7 mouse cellular contexts compared by ENCODE assay signal in the genomic region with DNA sequence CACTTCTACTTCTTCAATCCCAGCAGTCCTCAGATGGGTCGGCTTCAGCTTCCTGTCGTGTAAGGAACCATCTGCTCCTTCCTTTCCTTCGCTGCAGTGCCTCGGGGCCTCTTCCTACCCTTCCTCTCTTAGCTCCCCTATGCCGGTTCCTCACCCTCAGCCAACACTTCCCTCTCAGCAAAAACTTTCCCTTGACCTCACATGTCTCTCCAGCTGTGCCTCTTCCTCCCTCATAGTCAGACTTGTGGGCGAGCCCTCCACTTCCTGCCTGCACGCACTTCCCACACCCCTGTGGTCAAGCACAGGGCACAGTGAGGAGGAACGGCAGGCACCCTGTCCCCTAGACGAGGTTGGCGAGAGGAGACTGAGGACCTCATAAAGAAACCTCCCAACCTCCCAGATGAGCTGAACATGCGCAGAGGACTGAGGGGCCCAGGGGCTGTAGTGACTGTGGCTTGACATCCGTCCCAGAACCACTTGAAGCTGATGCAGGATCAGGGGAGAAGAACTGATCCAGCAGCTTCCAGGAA. TPM values are rescaled to one million over a fixed set of nuclear protein-coding genes. Genes with fewer than 3 reads are reported as not detected.
DNase-seq lines count a peak whose midpoint lies in the region; ATAC-seq lines count a peak whose summit lies in the region.

No protein-coding gene starts in this region.

- H3K9ac ChIP-seq in lung, embryonic 16.5 days (ENCODE audit: low read length) = no peak overlapping the region

- peak overlapping the region; percentile 82 for H3K27ac ChIP-seq in lung, embryonic 16.5 days (ENCODE audit: low read length)

- H3K27me3 ChIP-seq in lung, embryonic 16.5 days (ENCODE audit: control insufficient read depth, insufficient read depth, low read depth, low read length) = no peaks in the 10 kb centered on the region

- 33% methylated on average over 12 of the region's 12 CpGs for WGBS in lung, embryonic 16.5 days

- peak; percentile 26 to 37 for DNase-seq in spleen, adult 18-20 months
- DNase-seq in spleen, adult 12 weeks (ENCODE audit: low spot score) = no peak
- DNase-seq in heart, postnatal 25 days (ENCODE audit: low spot score) = peak; percentile 50
- peak; percentile 20 for DNase-seq in thymus, postnatal 14 days
- DNase-seq in cerebellum, adult 11-12 months = no peak
- no peak for DNase-seq in gastrocnemius, postnatal 14 days

- H3K4me1 ChIP-seq in lung, embryonic 16.5 days (replicated peaks; ENCODE audit: control insufficient read depth, insufficient read depth, low read length) = peaks cover 18% of the 10 kb centered on the region

- no peaks in the 10 kb centered on the region for H3K36me3 ChIP-seq in lung, embryonic 16.5 days (ENCODE audit: control insufficient read depth, insufficient read depth, low read length)

- intact Hi-C loops in heart, postnatal 25 days (cut with DNase I) = no loop called here
- intact Hi-C loops in gastrocnemius, postnatal 14 days (cut with DNase I; ENCODE audit: low total_unique reads) = no loop called here

- peak; percentile 83 for ATAC-seq in lung, embryonic 16.5 days (ENCODE audit: low read depth)

- no peak overlapping the region for H3K4me3 ChIP-seq in lung, embryonic 16.5 days (ENCODE audit: low read length)

- no peak overlapping the region for H3K4me2 ChIP-seq in lung, embryonic 16.5 days (ENCODE audit: low read depth, low read length)

- no peaks in the 10 kb centered on the region for H3K9me3 ChIP-seq in lung, embryonic 16.5 days (ENCODE audit: control insufficient read depth, low read length)

RNA-seq across cellular contexts. Expression of a gene that starts 18.6 kb away (rescaled TPM):
- 10 to 100 TPM; 24.0 to 28.8 TPM for total RNA-seq in heart, postnatal 25 days (2021)
- 10.6 and 11.8 TPM in 2 replicates for polyA plus RNA-seq in lung, embryonic 16.5 days (2015; fragmentation: Nextera tagmentation; extraction: Ambion mirVana)
- 10 to 100 TPM; 21.9 to 25.7 TPM for total RNA-seq in gastrocnemius, postnatal 14 days (2021)

RNA-seq across cellular contexts. Expression of a gene that starts 23.9 kb away (rescaled TPM):
- 1 to 10 TPM; 4.4 TPM for total RNA-seq in heart, postnatal 25 days (2021)
- 9.1 and 10.1 TPM in 2 replicates for polyA plus RNA-seq in lung, embryonic 16.5 days (2015; fragmentation: Nextera tagmentation; extraction: Ambion mirVana)
- total RNA-seq in gastrocnemius, postnatal 14 days (2021) = 1 to 10 TPM; 1.6 to 2.1 TPM

Comparison
In these comparisons a context has a peak if more than half of its experiments do, and no peak if none do; other contexts are left out.
1. DNase-seq: peak in spleen, adult 18-20 months (2 of 2), heart, postnatal 25 days (single experiment) and thymus, postnatal 14 days (single experiment); none in spleen, adult 12 weeks (single experiment), cerebellum, adult 11-12 months (single experiment) and gastrocnemius, postnatal 14 days (single experiment).